Mouse (Mus musculus): ENCODE data around the gene Tars2. TPM values are rescaled to one million over a fixed set of nuclear protein-coding genes. Genes with fewer than 3 reads are reported as not detected.

Tars2 gene
- polyA plus RNA-seq, 1 experiment from 2014 or later = 16.5 TPM

- no peak overlapping the region for H3K4me3 ChIP-seq (ENCODE audit: inconsistent target)
- no peaks in the 10 kb centered on the region for H3K36me3 ChIP-seq (ENCODE audit: inconsistent target)
- WGBS (ENCODE audit: missing documents) = 80% methylated on average over 7 of the region's 7 CpGs
- no peak overlapping the region for H3K27ac ChIP-seq
- no peaks in the 10 kb centered on the region for H3K79me2 ChIP-seq (ENCODE audit: inconsistent target)
These were observed 33.2 kb downstream of the Tars2 start for GRCm38 (mm10) chr3:95726696-95727358.

DNA sequence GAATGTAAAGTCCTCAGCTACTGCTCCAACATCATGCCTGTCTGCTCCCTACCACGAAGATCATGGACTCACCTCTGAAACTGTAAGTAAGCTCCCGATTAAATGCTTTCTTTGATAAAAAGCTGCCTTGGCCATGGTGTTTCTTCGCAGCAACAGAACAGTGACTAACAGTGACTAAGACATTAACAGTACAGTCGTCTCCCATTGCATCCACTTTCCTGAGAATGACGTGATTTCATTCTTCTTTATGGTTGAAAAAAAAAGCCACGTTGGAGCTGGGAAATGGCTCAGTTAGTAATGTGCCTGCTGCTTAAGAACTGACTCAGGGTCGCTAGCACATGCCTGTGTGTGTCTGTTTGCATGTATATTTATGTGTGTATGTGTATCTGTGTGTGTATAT lies 34.1 kb downstream of the Tars2 start:
- Histone ChIP-seq H3K27ac (no peak overlapping the region), H3K79me2 (ENCODE audit: inconsistent target) (no peaks in the 10 kb centered on the region), H3K36me3 (ENCODE audit: inconsistent target) (no peaks in the 10 kb centered on the region), H3K4me3 (ENCODE audit: inconsistent target) (no peak overlapping the region)
- 89% methylated on average over 7 of the region's 7 CpGs for WGBS (ENCODE audit: missing documents)

- H3K79me2 ChIP-seq (ENCODE audit: inconsistent target) = no peaks in the 10 kb centered on the region
- H3K27ac ChIP-seq = no peak overlapping the region
- H3K4me3 ChIP-seq (ENCODE audit: inconsistent target) = no peak overlapping the region
- 97% methylated on average over 3 of the region's 3 CpGs for WGBS (ENCODE audit: missing documents)
- no peaks in the 10 kb centered on the region for H3K36me3 ChIP-seq (ENCODE audit: inconsistent target)
These were observed 37.6 kb downstream of the Tars2 start for GRCm38 (mm10) chr3:95722386-95722785.

DNA sequence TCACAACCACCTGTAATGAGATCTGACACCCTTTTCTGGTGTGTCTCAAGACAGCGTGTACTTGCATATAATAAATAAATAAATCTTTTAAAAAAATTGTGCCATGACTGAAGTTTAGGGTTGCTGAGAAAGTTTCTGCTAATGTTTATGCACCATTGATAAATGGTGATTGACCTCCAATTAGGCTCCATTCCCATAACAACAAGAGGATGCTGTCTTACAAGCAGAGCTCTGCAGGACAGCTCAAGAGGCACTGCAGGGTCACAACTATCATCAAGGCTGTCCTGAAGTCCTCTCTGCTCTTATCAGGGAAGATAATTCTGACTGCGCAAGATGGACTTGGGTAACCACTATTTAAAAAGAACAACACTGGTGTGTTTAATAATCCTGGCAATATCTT lies 41.9 kb downstream of the Tars2 start:
- no peak overlapping the region for H3K4me3 ChIP-seq (ENCODE audit: inconsistent target)
- H3K27ac ChIP-seq = no peak overlapping the region
- H3K36me3 ChIP-seq (ENCODE audit: inconsistent target) = no peaks in the 10 kb centered on the region
- H3K79me2 ChIP-seq (ENCODE audit: inconsistent target) = no peaks in the 10 kb centered on the region
- WGBS (ENCODE audit: missing documents) = 95% methylated on average over 2 of the region's 2 CpGs

GRCm38 (mm10) chr3:95716075-95716474 lies 43.9 kb downstream of the Tars2 start:
- Histone ChIP-seq H3K27ac (no peak overlapping the region), H3K4me3 (ENCODE audit: inconsistent target) (no peak overlapping the region), H3K79me2 (ENCODE audit: inconsistent target) (no peaks in the 10 kb centered on the region), H3K36me3 (ENCODE audit: inconsistent target) (no peaks in the 10 kb centered on the region)
- 50% methylated on average over 1 of the region's 1 CpGs for WGBS (ENCODE audit: missing documents)

GRCm38 (mm10) chr3:95709967-95710366 lies 50.0 kb downstream of the Tars2 start:
- Histone ChIP-seq H3K36me3 (ENCODE audit: inconsistent target) (no peaks in the 10 kb centered on the region), H3K4me3 (ENCODE audit: inconsistent target) (no peak overlapping the region), H3K27ac (no peak overlapping the region), H3K79me2 (ENCODE audit: inconsistent target) (no peaks in the 10 kb centered on the region)

GRCm38 (mm10) chr3:95709044-95709443 lies 51.0 kb downstream of the Tars2 start:
- 84% methylated on average over 4 of the region's 4 CpGs for WGBS (ENCODE audit: missing documents)
- no peak overlapping the region for H3K4me3 ChIP-seq (ENCODE audit: inconsistent target)

DNA sequence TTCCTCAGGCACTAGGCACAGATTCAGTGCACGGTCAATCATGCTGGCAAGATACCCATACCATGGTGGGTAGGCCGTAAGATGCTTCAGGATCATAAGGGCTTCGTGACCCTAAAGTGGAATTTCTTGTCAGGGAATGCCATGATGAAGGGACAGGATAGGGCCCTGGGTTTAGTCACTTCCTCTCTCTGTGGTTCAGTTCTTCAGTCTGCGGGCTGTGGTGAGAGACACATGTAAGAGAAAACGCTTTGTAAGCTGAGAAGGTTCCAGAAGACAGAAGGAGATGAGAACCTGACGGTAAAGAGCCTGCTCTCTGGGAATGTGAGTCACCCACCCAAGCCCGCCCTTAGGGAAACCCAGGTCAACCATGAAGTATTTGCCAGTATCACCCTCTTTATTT lies 52.5 kb downstream of the Tars2 start:
- H3K4me3 ChIP-seq (ENCODE audit: inconsistent target) = no peak overlapping the region
- no peaks in the 10 kb centered on the region for H3K36me3 ChIP-seq (ENCODE audit: inconsistent target)
- peak overlapping the region; percentile 12; the same call in 1 of the 2 replicates for H3K27ac ChIP-seq
- H3K79me2 ChIP-seq (ENCODE audit: inconsistent target) = no peaks in the 10 kb centered on the region
- 22% methylated on average over 6 of the region's 7 CpGs for WGBS (ENCODE audit: missing documents)

More at GRCm38 (mm10) chr3:95709044-95709443, 51.0 kb downstream of the Tars2 start:
- Histone ChIP-seq H3K36me3 (ENCODE audit: inconsistent target) (no peaks in the 10 kb centered on the region), H3K79me2 (ENCODE audit: inconsistent target) (no peaks in the 10 kb centered on the region), H3K27ac (no peak overlapping the region)

DNA sequence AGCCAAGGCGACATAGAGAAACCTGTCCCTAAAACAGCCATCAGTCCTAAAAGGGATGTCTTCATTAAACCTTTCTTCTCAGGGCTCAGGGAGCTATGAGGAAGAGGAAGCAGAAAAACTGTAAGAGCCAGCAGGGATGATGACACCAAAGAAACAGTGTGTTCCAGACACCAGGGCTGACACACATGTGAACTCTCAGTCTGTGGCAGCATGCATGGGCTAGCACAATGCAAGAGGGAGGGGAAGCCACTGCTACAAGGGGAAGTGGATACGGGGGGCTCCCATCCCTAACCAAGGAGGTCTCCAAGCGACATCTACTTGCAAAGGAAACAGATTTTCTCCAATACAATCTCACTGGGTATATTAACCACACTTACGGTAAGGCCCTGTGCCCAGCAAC lies 53.7 kb downstream of the Tars2 start:
- 49% methylated on average over 4 of the region's 4 CpGs for WGBS (ENCODE audit: missing documents)
- Histone ChIP-seq H3K4me3 (ENCODE audit: inconsistent target) (no peak overlapping the region), H3K27ac (no peak overlapping the region), H3K79me2 (ENCODE audit: inconsistent target) (no peaks in the 10 kb centered on the region), H3K36me3 (ENCODE audit: inconsistent target) (no peaks in the 10 kb centered on the region)

GRCm38 (mm10) chr3:95704612-95705011 lies 55.4 kb downstream of the Tars2 start:
- Histone ChIP-seq H3K4me3 (ENCODE audit: inconsistent target) (no peak overlapping the region), H3K79me2 (ENCODE audit: inconsistent target) (no peaks in the 10 kb centered on the region), H3K36me3 (ENCODE audit: inconsistent target) (no peaks in the 10 kb centered on the region), H3K27ac (no peak overlapping the region)
- WGBS (ENCODE audit: missing documents) = 100% methylated on average over 3 of the region's 4 CpGs

- H3K36me3 ChIP-seq (ENCODE audit: inconsistent target) = no peaks in the 10 kb centered on the region
- WGBS (ENCODE audit: missing documents) = 89% methylated on average over 3 of the region's 3 CpGs
- no peak overlapping the region for H3K4me3 ChIP-seq (ENCODE audit: inconsistent target)
- H3K79me2 ChIP-seq (ENCODE audit: inconsistent target) = no peaks in the 10 kb centered on the region
- no peak overlapping the region for H3K27ac ChIP-seq
These were observed 56.7 kb downstream of the Tars2 start for GRCm38 (mm10) chr3:95703276-95703675.

DNA sequence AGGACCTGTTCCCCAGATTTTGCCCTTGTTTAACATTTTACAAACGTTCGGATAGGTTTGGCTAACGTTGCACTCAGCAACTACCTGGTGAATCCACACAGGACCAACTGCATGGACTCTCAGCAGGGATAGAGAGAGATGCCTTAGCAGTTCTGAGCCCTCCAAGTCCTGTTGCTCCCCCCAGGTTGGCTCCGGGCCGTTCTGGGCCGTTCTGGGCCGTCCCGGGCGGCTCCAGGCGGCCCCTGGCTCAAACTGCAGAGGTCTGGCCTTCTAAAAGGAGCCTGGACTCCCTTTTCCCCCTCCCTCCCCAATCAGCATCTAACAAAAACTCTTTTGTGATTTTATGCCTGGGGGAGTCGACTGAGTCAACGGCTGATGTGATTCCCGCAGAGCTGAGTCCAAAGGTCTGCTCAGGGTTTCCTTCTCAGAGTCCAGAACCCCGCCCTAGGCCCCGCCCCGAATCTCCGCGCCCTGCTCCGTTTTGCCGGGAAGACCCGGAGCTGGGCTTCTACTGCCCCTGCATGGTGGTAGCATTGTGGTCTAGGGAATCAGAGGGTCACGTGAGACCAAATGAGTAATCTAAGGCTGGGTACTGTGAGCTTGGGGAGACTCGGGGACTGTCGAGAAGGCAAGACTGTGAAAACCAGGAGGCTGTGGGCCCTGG lies 58.0 kb downstream of the Tars2 start:
- Histone ChIP-seq H3K4me3 (ENCODE audit: inconsistent target) (no peak overlapping the region), H3K27ac (no peak overlapping the region), H3K79me2 (ENCODE audit: inconsistent target) (no peaks in the 10 kb centered on the region), H3K36me3 (ENCODE audit: inconsistent target) (no peaks in the 10 kb centered on the region)
- 38% methylated on average over 24 of the region's 24 CpGs for WGBS (ENCODE audit: missing documents)

- Histone ChIP-seq H3K27ac (no peak overlapping the region), H3K36me3 (ENCODE audit: inconsistent target) (no peaks in the 10 kb centered on the region), H3K79me2 (ENCODE audit: inconsistent target) (no peaks in the 10 kb centered on the region), H3K4me3 (ENCODE audit: inconsistent target) (no peak overlapping the region)
- 93% methylated on average over 2 of the region's 2 CpGs for WGBS (ENCODE audit: missing documents)
These were observed 58.9 kb downstream of the Tars2 start for GRCm38 (mm10) chr3:95701085-95701484.

- Histone ChIP-seq H3K79me2 (ENCODE audit: inconsistent target) (no peaks in the 10 kb centered on the region), H3K27ac (no peak overlapping the region), H3K4me3 (ENCODE audit: inconsistent target) (no peak overlapping the region), H3K36me3 (ENCODE audit: inconsistent target) (no peaks in the 10 kb centered on the region)
- 96% methylated on average over 6 of the region's 6 CpGs for WGBS (ENCODE audit: missing documents)
These were observed 59.7 kb downstream of the Tars2 start for GRCm38 (mm10) chr3:95700233-95700681.

DNA sequence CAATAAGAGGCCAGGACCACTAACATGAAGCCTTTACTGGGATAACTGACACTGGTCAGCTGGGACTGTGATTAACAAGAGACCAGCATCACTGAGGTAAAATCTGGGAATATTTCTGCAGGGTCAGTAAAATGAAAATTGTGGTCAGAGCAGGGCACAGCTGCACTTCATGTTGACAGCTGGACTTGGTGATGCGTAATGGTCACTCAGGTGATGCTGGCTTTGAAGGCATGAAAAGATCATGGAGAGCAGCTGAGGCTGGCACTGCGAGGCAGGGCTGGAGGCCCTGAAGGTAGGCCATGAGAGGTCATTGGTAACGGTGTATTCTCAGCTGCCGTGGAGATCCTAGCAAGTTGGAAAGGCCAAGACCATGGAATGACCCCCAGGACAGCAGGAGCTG lies 61.7 kb downstream of the Tars2 start:
- WGBS (ENCODE audit: missing documents) = 94% methylated on average over 4 of the region's 4 CpGs
- no peaks in the 10 kb centered on the region for H3K79me2 ChIP-seq (ENCODE audit: inconsistent target)
- no peaks in the 10 kb centered on the region for H3K36me3 ChIP-seq (ENCODE audit: inconsistent target)
- no peak overlapping the region for H3K4me3 ChIP-seq (ENCODE audit: inconsistent target)
- H3K27ac ChIP-seq = no peak overlapping the region

Data from macrophage (primary cell).